Comparison of ENCODE assay signal across 17 mouse cellular contexts in the genomic region with DNA sequence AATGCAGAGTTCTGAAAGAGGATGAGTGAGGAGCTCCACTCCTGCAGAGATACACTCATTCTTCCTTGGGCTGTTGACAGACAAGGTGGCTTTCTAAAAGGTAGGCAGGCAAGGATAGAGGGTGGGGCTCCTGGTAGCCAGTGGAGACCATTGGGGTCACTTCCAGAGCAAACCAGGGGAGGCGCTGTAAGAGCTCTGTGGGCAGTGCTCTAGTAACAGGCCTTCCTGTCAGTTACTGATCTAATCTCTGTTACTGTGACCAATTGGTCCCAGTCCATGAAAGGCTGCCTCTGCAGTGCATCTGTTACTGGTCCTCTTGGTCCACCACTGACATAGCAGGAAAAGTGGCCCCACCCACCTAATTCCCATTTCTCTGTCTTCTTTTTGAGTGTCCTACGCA.
A peak's percentile ranks its signal among the peaks of the same experiment; 100 is the strongest.
DNase-seq lines count a peak whose midpoint lies in the region; ATAC-seq and TF ChIP-seq lines count a peak whose summit lies in the region.
"Had no signal": no experiment of that assay in that cellular context is flagged by ENCODE, and none has a peak within 500 bp of the region (broad histone marks: within the 10 kb centered on the region; RNA-seq: fewer than 3 reads in every experiment).

No protein-coding gene starts in this region.

- H3K9ac ChIP-seq in heart, adult 2 months (ENCODE audit: low read depth, low read length) = no peak overlapping the region
- no peak overlapping the region for H3K9ac ChIP-seq in ES-E14 (ENCODE audit: insufficient read depth, low read depth, low read length, poor library complexity, severe bottlenecking)
- no peak overlapping the region for H3K9ac ChIP-seq in embryonic facial prominence, embryonic 13.5 days
- H3K9ac ChIP-seq: limb, embryonic 15.5 days; lung, embryonic 15.5 days; midbrain, embryonic 12.5 days had no signal

- no peaks in the 10 kb centered on the region for H3K79me2 ChIP-seq in heart, adult 2 months (replicated peaks; ENCODE audit: control insufficient read depth, insufficient read depth, low read length)
- no peaks in the 10 kb centered on the region for H3K79me2 ChIP-seq in macrophage (ENCODE audit: inconsistent target)

- H3K9me3 ChIP-seq in ES-E14 (ENCODE audit: control insufficient read depth, insufficient read depth, low read depth, low read length) = no peaks in the 10 kb centered on the region
- no peaks in the 10 kb centered on the region for H3K9me3 ChIP-seq in embryonic facial prominence, embryonic 13.5 days
- H3K9me3 ChIP-seq: limb, embryonic 15.5 days; lung, embryonic 15.5 days; midbrain, embryonic 12.5 days had no signal

- in situ Hi-C loops in ES-E14 (cut with MboI; ENCODE audit: low sequenced_read_pairs in 2 of 2, unreplicated experiment in 2 of 2) = no loop called here

- H3K4me3 ChIP-seq in heart, adult 2 months = no peak overlapping the region
- H3K4me3 ChIP-seq in ES-E14 (ENCODE audit: insufficient read depth in 1 of 2, low read depth in 1 of 2, low read length in 2 of 2, poor library complexity in 1 of 2, severe bottlenecking in 1 of 2) = no peak overlapping the region
- no peak overlapping the region for H3K4me3 ChIP-seq in embryonic facial prominence, embryonic 13.5 days
- no peak overlapping the region for H3K4me3 ChIP-seq in macrophage (ENCODE audit: inconsistent target)
- H3K4me3 ChIP-seq: limb, embryonic 15.5 days; lung, embryonic 15.5 days; midbrain, embryonic 12.5 days; myocyte had no signal

- H3K4me1 ChIP-seq in heart, adult 2 months (ENCODE audit: control insufficient read depth, insufficient read depth, low read length) = peaks cover 7% of the 10 kb centered on the region
- peaks cover 0 to 2% of the 10 kb centered on the region in 2 experiments; a peak in 1 of 4 replicates for H3K4me1 ChIP-seq in ES-E14 (ENCODE audit: control insufficient read depth in 2 of 2, insufficient read depth in 2 of 2, low read length in 2 of 2, poor library complexity in 1 of 2)
- H3K4me1 ChIP-seq in embryonic facial prominence, embryonic 13.5 days = peaks cover 58% of the 10 kb centered on the region
- H3K4me1 ChIP-seq: midbrain, embryonic 12.5 days had no signal

- H3K4me2 ChIP-seq in embryonic facial prominence, embryonic 13.5 days = no peak overlapping the region
- H3K4me2 ChIP-seq: limb, embryonic 15.5 days; lung, embryonic 15.5 days; midbrain, embryonic 12.5 days had no signal

- TF ChIP-seq EP300 in heart, adult 2 months (IDR thresholded peaks at IDR 0.05; ENCODE audit: insufficient read depth, low read depth, low read length) = no peak

- intact Hi-C loops in heart, adult 2 months (cut with DNase I) = no loop called here

- no peak for TF ChIP-seq POLR2A in heart, adult 2 months (IDR thresholded peaks at IDR 0.05; ENCODE audit: insufficient read depth, low read depth, low read length)

- no peaks in the 10 kb centered on the region for H3K27me3 ChIP-seq in heart, adult 2 months (ENCODE audit: control insufficient read depth, insufficient read depth, low read length)
- no peaks in the 10 kb centered on the region for H3K27me3 ChIP-seq in embryonic facial prominence, embryonic 13.5 days
- H3K27me3 ChIP-seq: lung, embryonic 15.5 days; midbrain, embryonic 12.5 days had no signal

- 75% methylated on average over 2 of the region's 2 CpGs for WGBS in heart, adult 2 months
- 65% methylated on average over 2 of the region's 2 CpGs for WGBS in embryonic facial prominence, embryonic 13.5 days
- WGBS in macrophage (ENCODE audit: missing documents) = 78% methylated on average over 2 of the region's 2 CpGs

- DNase-seq in heart, adult 2 months = no peak
- DNase-seq in heart, adult 18-20 months = no peak
- no peak for DNase-seq in ES-E14 (ENCODE audit: low read depth, low spot score)
- no peak for DNase-seq in layer of hippocampus, adult 18-20 months (ENCODE audit: low spot score in 2 of 2)
- DNase-seq in cerebellum, postnatal 25 days = no peak
- DNase-seq: adrenal gland, postnatal 25 days; cerebellum, postnatal 36 days; heart, postnatal 36 days; thymus, postnatal 14 days had no signal

- ATAC-seq in embryonic facial prominence, embryonic 13.5 days (ENCODE audit: insufficient number of reproducible peaks, insufficient read depth, low FRiP score, low TSS enrichment, low read depth) = no peak
- no peak for ATAC-seq in CD4-positive, CD25-positive, alpha-beta regulatory T cell, adult 4 months
- ATAC-seq: hindbrain, postnatal 0 days had no signal

- peak overlapping the region; percentile 67 for H3K27ac ChIP-seq in heart, adult 2 months
- H3K27ac ChIP-seq in ES-E14 (ENCODE audit: insufficient read depth, low read depth, low read length, poor library complexity, severe bottlenecking) (no peak overlapping the region), macrophage (peak overlapping the region; percentile 97)
- H3K27ac ChIP-seq in embryonic facial prominence, embryonic 13.5 days = peak overlapping the region; percentile 73
- H3K27ac ChIP-seq: hindbrain, postnatal 0 days; lung, embryonic 15.5 days; midbrain, embryonic 12.5 days had no signal

- H3K36me3 ChIP-seq in heart, adult 2 months (ENCODE audit: control insufficient read depth, insufficient read depth, low read length) = no peaks in the 10 kb centered on the region
- H3K36me3 ChIP-seq in ES-E14 (ENCODE audit: control insufficient read depth, insufficient read depth, low read length, poor library complexity, severe bottlenecking) (no peaks in the 10 kb centered on the region), macrophage (ENCODE audit: inconsistent target) (no peaks in the 10 kb centered on the region)
- H3K36me3 ChIP-seq in embryonic facial prominence, embryonic 13.5 days = no peaks in the 10 kb centered on the region
- H3K36me3 ChIP-seq: limb, embryonic 15.5 days; lung, embryonic 15.5 days; midbrain, embryonic 12.5 days had no signal

- peak; percentile 16; the same call in 1 of the 2 replicates for TF ChIP-seq CTCF in heart, adult 2 months (IDR thresholded peaks at IDR 0.05)

TF ChIP-seq in ES-E14, 5 proteins besides CTCF, POLR2A, EP300 and RAD21:
- TF ChIP-seq ZC3H11A (IDR thresholded peaks at IDR 0.05; ENCODE audit: borderline replicate concordance, low read depth, low read length) = 0 out of 2 replicates have a peak, but pooled peaks have one; percentile 3
- no peak for TF ChIP-seq CHD2 (IDR thresholded peaks at IDR 0.05; ENCODE audit: low read depth, low read length)
